Mouse (Mus musculus): Measurements from ENCODE around the gene Ppp1r9b.

- TF ChIP-seq MYOG (IDR thresholded peaks at IDR 0.05; ENCODE audit: control insufficient read depth in 1 of 3, insufficient read depth in 1 of 3, insufficient read length in 2 of 3, low read depth in 2 of 3) (no peak), POLR2AphosphoS2 (IDR thresholded peaks at IDR 0.05; ENCODE audit: insufficient read length, low read depth) (no peak), POLR2A (IDR thresholded peaks at IDR 0.05; ENCODE audit: insufficient read length, low read depth) (no peak), USF1 (IDR thresholded peaks at IDR 0.05; ENCODE audit: low read depth) (no peak)
Observed at GRCm38 (mm10) chr11:94990102-94990748, 610 bp upstream of the Ppp1r9b start.
